Mouse (Mus musculus): Measurements from ENCODE around the gene Gm38431. TPM values are rescaled to one million over a fixed set of nuclear protein-coding genes. Genes with fewer than 3 reads are reported as not detected.

Gm38431 gene
- total and polyA plus RNA-seq, 3 experiments: 1.1 to 30.5 (median 9.8) TPM

DNA sequence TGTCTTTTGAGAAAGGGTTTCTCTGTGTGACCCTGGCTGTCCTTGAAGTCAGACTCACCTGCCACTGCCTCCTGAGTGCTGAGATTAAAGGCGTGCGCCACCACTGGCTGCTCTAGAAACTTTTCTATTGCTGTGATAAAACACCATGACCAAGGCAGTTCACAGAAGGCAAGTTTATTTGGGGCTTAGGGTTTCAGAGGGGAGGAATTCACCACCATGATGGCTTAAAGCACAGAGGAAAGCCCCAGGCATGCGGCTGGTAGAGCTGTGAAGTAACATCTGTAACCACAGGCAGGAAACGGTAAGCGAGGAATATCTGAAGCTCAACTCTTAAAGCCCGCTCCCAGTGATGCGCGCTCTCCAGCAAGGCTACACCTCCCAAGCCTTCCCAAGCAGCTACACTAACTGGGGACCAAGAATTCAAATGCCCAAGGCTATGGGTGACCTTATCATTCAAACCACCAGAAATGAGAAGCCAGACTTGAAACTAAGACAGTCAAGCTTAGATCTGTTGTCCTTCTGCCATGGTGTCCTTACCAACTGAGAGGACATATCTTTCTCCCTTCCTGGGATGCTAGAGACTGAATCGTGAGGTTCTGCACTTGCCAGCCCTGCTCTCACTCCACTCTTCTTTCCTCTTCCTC lies 41.4 kb upstream of the Gm38431 start (continued):
- TF ChIP-seq IRF4 (IDR thresholded peaks at IDR 0.05; ENCODE audit: low read depth, low read length) (peak; percentile 84), EP300 (IDR thresholded peaks at IDR 0.05; ENCODE audit: low read length) (peak; percentile 68; the same call in 1 of the 2 replicates), BHLHE40 (IDR thresholded peaks at IDR 0.05; ENCODE audit: low read depth, low read length) (peak; percentile 83), ELF1 (IDR thresholded peaks at IDR 0.05; ENCODE audit: low read depth, low read length) (no peak; the same call in 1 of the 2 replicates), MAFK (IDR thresholded peaks at IDR 0.05; ENCODE audit: insufficient replicate concordance, low read length) (no peak), USF1 (IDR thresholded peaks at IDR 0.05; ENCODE audit: low read depth, low read length) (no peak)

DNA sequence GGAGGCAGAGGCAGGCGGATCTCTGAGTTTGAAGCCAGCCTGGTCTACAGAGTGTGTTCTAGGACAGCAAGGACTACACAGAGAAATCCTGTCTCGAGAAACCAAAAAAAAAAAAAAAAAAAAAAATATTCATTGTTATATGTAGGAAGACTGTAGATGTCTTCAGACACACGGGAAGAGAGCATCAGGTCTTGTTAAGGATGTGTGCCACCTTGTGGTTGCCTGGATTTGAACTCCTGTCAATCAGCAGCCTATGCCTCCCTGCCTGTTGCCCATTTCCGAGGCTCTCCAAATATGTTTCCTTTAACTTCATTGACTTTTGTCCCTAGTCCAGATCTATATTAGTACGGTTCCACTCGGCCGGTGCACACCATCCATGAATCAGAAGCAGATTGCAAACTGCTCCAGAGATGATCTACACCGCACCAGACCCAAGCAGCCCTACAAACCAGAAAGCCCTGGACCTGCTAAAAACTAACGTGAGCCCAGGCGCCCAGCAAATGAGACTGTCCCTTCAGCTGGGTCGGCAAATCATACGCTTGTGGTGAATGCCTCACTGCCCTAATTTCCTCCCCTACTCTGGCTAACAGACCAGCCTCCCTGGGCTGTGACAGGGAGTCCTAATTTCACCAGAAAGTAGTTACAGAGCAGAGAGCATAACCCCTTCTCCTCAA lies 40.4 kb upstream of the Gm38431 start:
- TF ChIP-seq POLR2A (IDR thresholded peaks at IDR 0.05; ENCODE audit: low read depth, low read length) (peak; percentile 1; the same call in 1 of the 2 replicates), UBTF (IDR thresholded peaks at IDR 0.05; ENCODE audit: low read depth, low read length) (no peak), RAD21 (IDR thresholded peaks at IDR 0.05; ENCODE audit: low read depth, low read length) (peak; percentile 53), MEF2A (IDR thresholded peaks at IDR 0.05; ENCODE audit: borderline replicate concordance, low read depth, low read length) (no peak), ZMIZ1 (IDR thresholded peaks at IDR 0.05; ENCODE audit: low read depth, low read length) (no peak), CHD1 (IDR thresholded peaks at IDR 0.05; ENCODE audit: low read depth, low read length) (no peak), ZNF384 (IDR thresholded peaks at IDR 0.05; ENCODE audit: low read depth, low read length) (peak; percentile 84), E2F4 (IDR thresholded peaks at IDR 0.05; ENCODE audit: insufficient replicate concordance, low read depth, low read length) (no peak), NELFE (IDR thresholded peaks at IDR 0.05; ENCODE audit: low read depth, low read length) (0 out of 2 replicates have a peak, but pooled peaks have one; percentile 3), RCOR1 (conservative IDR thresholded peaks at IDR 0.05; ENCODE audit: low read depth, low read length) (no peak), TCF12 (IDR thresholded peaks at IDR 0.05; ENCODE audit: low read depth, low read length) (0 out of 2 replicates have a peak, but pooled peaks have one; percentile 37), TBP (conservative IDR thresholded peaks at IDR 0.05; ENCODE audit: low read depth, low read length) (no peak), SMC3 (IDR thresholded peaks at IDR 0.05; ENCODE audit: low read depth, low read length) (peak; percentile 56), CTCF (conservative IDR thresholded peaks at IDR 0.05 in 1 of 2, IDR thresholded peaks at IDR 0.05 in 1 of 2; ENCODE audit: low read depth in 2 of 2, low read length in 2 of 2) (peak in 1 of 2 experiments; percentile 67; a peak in 2 of 4 replicates)
- Histone ChIP-seq H3K27me3 (replicated peaks) (no peaks in the 10 kb centered on the region), H3K4me2 (ENCODE audit: insufficient read depth, low read depth, poor library complexity, severe bottlenecking) (peak overlapping the region; percentile 63; the same call in 1 of the 2 replicates), H3K9ac (ENCODE audit: insufficient read depth, low read depth) (peak overlapping the region; percentile 43; the same call in 1 of the 2 replicates), H3K9me3 (replicated peaks; ENCODE audit: low read length) (no peaks in the 10 kb centered on the region), H3K4me1 (ENCODE audit: control insufficient read depth in 1 of 2, insufficient read depth in 2 of 2) (peaks cover 32 to 71% of the 10 kb centered on the region in 2 experiments), H3K27ac (ENCODE audit: insufficient read depth, low read depth) (peak overlapping the region; percentile 98), H3K79me2 (replicated peaks; ENCODE audit: control insufficient read depth, extremely low read depth, insufficient read depth, poor library complexity, severe bottlenecking) (peaks cover 21% of the 10 kb centered on the region), H3K36me3 (replicated peaks in 1 of 2; ENCODE audit: control insufficient read depth in 1 of 2, insufficient read depth in 1 of 2, low read length in 1 of 2) (peaks cover 19 to 26% of the 10 kb centered on the region in 2 experiments), H3K4me3 (replicated peaks in 1 of 3; ENCODE audit: low read depth in 2 of 3, low read length in 2 of 3, poor library complexity in 1 of 3) (no peak overlapping the region)
- DNase-seq (ENCODE audit: extremely low read depth): peak; percentile 71
- in situ Hi-C loops (cut with MboI; ENCODE audit: low pct_ligation_motif_present, low pct_unique_long_range_greater_than_20kb, low sequenced_read_pairs): loop anchor here (5.0 kb wide), 1 partner anchor 40 kb away; the partner anchor contains the start of genes Gm38431 and Raver1
- dilution Hi-C loops (cut with MboI; ENCODE audit: extremely low pct_ligation_motif_present, extremely low pct_unique_long_range_greater_than_20kb, low sequenced_read_pairs): no loop called here
